Mouse (Mus musculus): ENCODE results near the gene H2-M10.4.
"Not testable (repeated sequence)": the region's sequence is repeated elsewhere in the genome, so short reads cannot be mapped to it uniquely, and the experiment has no call there.

The H2-M10.4 gene

DNA sequence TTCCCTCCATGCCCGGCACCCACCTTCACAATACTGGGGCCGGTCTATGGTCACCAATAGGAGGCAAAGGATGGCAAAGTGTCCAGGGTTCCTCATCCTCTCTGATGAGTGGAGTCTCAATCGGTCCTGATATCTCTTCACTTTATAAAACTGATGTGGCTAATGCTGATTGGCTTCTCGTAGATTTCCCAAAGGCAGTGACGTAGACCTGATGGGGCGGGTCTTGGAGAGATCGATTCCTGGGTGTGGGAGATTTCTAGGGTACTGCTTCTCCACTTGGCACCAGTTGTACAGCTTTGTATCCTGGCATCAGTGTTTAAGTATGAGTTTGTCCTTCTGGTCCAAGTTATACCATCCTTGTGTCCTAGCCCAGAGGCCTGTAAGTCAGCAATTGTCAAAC, at the start of gene H2-M10.4:
Gene H2-M10.4, minus strand, starts transcription at position 101 of the 400 bp plus-strand sequence.
- no peak for DNase-seq (ENCODE audit: low spot score)

DNA sequence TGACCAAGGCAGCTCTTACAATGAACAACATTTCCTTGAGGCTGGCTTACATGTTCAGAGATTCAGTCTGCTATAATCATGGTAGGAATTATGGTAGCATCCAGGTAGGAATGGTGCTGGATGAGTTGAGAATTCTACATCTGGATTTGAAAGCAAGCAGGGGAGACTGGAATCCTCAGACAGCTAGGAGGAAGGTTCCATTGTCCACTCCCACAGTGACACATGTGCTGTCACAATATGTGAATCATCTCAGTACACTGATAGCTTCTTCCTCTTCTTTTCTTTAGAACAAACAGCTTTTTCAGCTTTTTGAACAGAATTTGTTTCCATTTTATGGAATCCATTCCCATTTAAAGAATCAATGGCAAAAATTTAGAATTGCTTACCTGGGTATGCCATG, 41.8 kb upstream of the H2-M10.4 start:
- no peak for DNase-seq (ENCODE audit: low spot score)

DNA sequence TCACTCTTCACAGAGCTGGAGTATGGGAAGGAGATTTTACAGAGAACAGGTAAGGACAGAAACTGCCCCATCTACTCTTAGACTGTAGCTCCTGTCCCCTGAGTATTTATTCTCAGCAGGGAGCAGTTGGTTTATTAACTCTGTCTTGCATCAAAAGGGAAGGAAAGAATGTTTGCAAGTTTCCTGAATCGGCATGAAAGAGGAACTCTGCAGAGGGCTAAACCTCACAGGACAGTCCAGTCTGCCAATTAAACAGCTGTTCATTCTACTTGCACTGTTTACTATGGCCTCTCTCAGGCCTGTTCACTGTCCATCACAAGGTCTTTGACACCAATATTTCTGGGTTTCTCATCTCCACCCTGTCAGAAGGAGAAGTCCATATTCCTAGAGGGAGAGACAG, 38.3 kb upstream of the H2-M10.4 start:
- DNase-seq (ENCODE audit: low spot score) = no peak

DNA sequence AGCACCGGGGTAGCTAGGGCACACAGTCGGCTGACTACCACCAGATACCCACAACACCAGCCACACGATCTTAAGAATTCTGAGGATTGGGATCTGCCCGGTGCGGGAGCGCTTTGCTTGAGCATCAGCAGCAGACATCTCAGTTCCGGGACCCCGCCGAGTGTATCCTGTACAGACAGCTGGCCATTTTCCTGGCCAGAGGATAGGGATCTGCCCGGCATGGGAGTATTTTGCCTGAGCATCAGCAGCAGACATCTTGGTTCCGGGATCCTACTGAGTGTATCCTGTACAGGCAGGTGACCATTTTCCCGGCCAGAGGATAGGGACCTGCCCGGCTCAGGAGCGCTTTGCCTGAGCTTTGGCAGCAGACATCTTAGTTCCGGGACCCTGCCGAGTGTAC, 26.0 kb upstream of the H2-M10.4 start:
- not testable (repeated sequence) for DNase-seq (ENCODE audit: low spot score)

DNA sequence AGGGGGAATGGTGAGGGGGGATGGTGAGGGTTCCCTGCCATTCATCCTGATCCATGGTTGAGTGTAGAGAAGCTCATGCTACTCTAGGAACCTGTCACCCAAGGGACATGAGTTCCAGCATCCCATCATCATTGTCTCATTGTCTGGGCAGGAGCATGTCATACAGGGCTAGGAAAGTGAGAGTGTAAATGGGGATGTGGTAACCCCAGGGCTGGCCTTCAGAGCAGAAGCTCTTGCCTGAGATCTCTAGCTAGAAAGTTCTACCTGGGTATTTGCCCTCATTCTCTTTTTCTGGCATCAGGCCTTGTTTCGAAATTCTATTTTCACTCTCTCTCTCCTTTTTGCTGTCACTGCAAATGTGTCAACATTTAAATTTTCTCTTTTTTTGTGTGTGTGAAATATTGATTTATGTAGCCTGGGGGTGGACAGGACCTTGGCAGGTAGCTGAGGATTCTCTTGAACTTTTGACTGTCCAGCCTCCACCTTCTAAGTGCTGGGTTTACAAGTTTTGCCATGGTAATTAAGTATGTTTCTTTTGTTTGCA, 24.6 kb upstream of the H2-M10.4 start:
- no peak for DNase-seq (ENCODE audit: low spot score)

DNA sequence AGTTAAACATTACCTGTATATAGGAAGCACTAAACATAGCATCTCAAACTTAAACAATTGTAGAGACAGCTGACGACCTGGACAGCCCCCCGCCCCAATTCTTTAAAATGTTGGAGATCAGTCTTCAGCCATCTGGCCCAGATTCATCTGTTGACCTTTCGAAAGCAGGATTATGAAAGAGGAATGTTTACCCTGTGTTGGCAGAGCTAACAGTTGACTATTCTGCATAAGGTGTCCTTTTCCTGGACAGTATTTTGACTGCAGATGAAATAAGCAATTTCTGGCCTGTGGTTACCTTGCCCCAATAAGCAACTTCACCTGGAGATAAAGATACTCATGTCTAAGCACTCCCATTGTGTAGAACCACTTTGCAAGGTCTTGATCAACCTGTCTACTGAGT, 21.7 kb upstream of the H2-M10.4 start:
- no peak for DNase-seq (ENCODE audit: low spot score)

DNA sequence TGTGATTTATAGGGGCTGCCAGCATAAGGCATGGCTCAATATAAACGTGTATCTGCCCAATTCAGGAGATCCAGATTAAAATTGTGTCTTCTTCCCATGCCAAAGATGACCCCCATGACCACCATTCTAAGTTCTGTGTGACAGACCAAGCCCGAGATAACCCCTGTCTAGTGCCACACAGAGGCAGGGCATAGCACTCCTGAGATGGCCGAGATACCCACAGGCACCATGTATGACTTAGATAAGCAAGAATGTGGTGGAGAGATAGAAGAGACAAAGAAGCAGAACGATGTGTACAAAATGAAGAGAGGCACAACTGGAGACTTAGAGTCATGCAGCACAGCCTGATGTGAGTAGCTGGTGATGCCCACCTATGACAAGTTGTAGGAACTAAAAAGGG, 5.9 kb downstream of the H2-M10.4 start:
- no peak for DNase-seq (ENCODE audit: low spot score)

DNA sequence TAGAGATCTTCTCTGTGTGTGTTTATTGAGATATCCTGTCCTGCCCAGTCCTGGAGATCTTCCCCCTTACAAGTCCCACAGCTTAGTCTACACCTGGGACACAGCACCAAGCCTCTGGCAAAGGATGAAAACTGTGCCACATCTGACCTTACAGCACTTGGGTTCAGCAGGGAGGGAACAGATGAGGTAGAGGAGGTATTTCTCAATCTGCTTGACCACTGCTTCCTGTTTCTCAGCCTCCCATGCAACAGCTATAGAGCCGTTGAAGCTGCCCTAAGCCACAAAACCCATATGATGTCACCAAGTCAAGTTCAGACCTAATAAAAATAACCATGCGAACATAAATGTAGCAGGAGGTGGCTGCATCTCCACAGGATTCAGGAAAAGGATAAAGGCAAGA, 30.7 kb downstream of the H2-M10.4 start:
- no peak for DNase-seq (ENCODE audit: low spot score)

DNA sequence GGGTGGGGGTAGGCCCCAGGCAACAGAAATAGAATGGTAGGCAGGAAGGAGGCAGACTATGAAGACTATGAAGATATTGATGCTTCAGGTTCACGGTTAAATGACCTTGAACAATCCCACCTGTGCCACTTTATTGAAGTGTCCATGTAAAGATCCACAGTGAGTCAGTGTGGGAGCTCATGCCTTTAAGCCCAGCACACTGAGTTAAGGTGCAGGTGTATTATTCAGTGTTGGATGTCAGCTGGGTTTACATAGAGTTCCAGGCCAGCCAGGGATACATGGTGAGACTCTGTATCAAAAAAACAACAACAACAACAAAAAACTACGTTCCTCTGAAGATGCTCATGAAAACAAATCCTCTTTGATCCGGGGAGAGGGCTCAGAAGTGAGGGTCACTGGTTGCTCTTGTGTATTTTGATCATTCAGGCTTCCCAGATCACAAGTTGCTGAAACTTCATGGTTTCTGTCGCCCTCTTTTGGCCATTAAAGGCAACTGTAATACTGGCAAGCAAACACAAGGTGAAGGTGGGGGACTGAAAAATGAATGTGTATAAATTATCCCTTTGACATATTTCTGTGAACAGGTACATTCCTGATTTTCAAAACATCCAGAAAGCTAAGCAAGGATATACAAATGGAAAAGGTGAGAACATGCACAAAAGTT, 43.9 kb downstream of the H2-M10.4 start:
- peak; percentile 5 for DNase-seq (ENCODE audit: low spot score)

DNA sequence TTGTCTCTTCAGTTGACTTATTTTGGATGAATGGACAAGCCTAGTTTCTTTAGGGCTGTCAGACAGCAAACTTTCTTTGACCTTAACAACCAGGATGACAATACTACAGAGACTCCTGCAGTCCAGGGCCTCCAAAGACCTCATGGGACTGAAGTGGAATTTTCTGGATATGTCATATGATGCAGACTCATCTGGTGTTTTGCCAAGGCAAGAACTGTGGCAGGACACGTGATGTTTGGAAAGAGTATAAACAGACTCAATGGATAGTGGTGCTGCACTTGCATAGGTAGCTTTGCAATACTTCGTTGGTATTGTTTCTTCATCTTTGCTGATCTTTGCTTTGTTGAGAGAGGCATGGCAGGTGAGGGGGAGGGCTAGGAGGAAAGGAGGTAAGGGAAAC, 44.7 kb downstream of the H2-M10.4 start:
- DNase-seq (ENCODE audit: low spot score) = no peak

DNA sequence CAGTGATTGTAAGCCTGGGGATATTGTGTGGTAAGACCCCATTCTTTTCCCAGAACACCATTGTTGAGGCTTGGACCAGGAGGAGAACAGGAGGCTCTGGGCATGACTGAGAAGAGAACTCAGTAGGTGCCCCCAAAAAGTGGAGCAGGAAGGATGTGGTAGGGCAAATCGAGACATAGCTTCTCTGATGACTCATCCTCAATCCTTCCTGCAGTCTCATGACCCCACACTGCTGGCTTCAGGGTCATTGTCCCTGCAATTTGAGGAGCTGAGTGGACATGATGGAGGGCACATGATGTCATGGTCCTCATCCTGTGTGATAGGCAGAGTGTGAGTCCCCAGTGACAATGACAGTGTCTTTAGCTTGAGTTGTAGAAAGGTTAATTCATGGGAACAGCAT, 46.7 kb downstream of the H2-M10.4 start:
- DNase-seq (ENCODE audit: low spot score) = no peak

DNA sequence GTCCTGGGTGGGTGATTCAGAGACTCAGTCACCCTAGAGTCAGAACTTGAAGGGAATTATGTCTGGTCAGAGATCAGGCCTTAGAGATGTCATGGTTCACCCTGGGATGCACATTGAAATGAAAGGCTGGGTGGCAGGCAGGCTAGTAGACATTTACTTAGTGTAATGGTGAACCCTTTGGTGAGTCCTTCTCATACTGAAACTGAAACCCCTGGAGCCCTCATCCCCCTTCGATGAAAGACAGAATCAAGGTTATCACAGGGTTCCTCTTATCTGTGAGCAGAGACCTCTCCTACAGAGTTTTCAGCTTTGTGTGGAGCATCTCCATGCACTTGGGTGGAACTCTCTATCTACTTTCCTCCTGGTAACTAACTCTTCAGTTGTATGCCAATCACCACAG, 47.8 kb downstream of the H2-M10.4 start:
- no peak for DNase-seq (ENCODE audit: low spot score)
